ENCODE assay signal across 9 mouse cellular contexts in the genomic region with DNA sequence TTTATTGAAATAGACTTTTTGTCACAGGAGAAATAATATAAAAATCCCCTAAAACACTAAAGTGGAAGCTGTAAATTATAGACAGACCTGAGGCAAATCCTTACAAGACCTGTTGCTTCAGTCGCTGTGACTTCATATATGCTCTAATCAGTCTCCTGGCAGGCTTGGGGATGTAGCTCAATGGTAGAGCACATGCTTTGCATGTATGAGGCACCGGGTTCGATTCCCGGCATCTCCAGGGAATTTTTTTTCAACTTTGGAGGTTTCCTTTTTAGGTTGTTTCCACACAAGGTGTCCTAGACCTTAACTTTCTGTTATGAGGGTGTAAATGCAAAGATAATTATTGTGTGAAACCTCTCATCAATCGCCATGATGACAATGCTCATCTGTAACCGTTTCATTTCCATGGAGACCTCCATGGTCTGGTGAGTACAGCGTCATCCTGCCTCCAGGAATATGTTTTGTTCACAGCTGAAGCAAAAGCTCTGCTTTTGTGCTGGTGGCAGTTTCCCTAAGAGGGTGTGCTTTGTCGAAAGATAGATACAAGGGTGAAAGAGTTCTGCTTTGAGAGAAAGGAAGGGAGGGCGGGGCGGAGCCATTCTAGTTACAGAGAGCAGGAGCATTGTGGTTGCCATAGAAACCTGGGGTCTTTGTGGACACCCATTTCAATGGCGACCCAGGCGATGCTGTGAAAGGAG. TPM values are rescaled to one million over a fixed set of nuclear protein-coding genes. Genes with fewer than 3 reads are reported as not detected.
DNase-seq lines count a peak whose midpoint lies in the region; ATAC-seq and TF ChIP-seq lines count a peak whose summit lies in the region.
"Had no signal": no experiment of that assay in that cellular context is flagged by ENCODE, and none has a peak within 500 bp of the region (broad histone marks: within the 10 kb centered on the region; RNA-seq: fewer than 3 reads in every experiment).

A gene (plus strand): TSS at position 644 of the 698 bp plus-strand sequence.

- DNase-seq in Muller cell, postnatal 12 days (ENCODE audit: inconsistent ontology term), result peak; percentile 2
- DNase-seq in cerebellum, adult 18-20 months, result peak; percentile 59 to 65
- DNase-seq in left cerebral cortex, adult 2 months (ENCODE audit: extremely low spot score in 1 of 2, low spot score in 2 of 2), result peak; percentile 72 to 78
- peak; percentile 67 for DNase-seq in retina, embryonic 14.5 days (ENCODE audit: low spot score)
- DNase-seq in thymus, postnatal 36 days, result no peak
- no peak for DNase-seq in urinary bladder, adult 18-20 months (ENCODE audit: low spot score in 2 of 2)
- DNase-seq: liver, embryonic 13.5 days had no signal

- intact Hi-C loops in left cerebral cortex, adult 2 months (cut with DNase I), result no loop called here

- peak within 1 kb of the TSS; percentile 61 for H3K27ac ChIP-seq in forebrain, embryonic 16.5 days (ENCODE audit: low read length)
- peak within 1 kb of the TSS; percentile 57 for H3K27ac ChIP-seq in left cerebral cortex, adult 2 months
- H3K27ac ChIP-seq in kidney, embryonic 14.5 days (ENCODE audit: low read depth, low read length), result no peak within 1 kb of the TSS
- H3K27ac ChIP-seq: liver, embryonic 13.5 days had no signal

- peak; percentile 96 for ATAC-seq in forebrain, embryonic 16.5 days
- ATAC-seq in kidney, embryonic 14.5 days (ENCODE audit: low FRiP score, low TSS enrichment), result no peak

- H3K9me3 ChIP-seq in forebrain, embryonic 16.5 days (ENCODE audit: control insufficient read depth, low read length), result no peaks in the 10 kb centered on the region
- H3K9me3 ChIP-seq in kidney, embryonic 14.5 days (ENCODE audit: control insufficient read depth, low read length), result no peaks in the 10 kb centered on the region
- H3K9me3 ChIP-seq: liver, embryonic 13.5 days had no signal

- 28% methylated on average over 12 of the region's 12 CpGs for WGBS in forebrain, embryonic 16.5 days
- 56% methylated on average over 12 of the region's 12 CpGs for WGBS in kidney, embryonic 14.5 days

- H3K4me3 ChIP-seq in forebrain, embryonic 16.5 days (replicated peaks; ENCODE audit: low read length), result peak within 1 kb of the TSS; percentile 40
- H3K4me3 ChIP-seq in left cerebral cortex, adult 2 months, result peak within 1 kb of the TSS; percentile 40
- no peak within 1 kb of the TSS for H3K4me3 ChIP-seq in kidney, embryonic 14.5 days (ENCODE audit: low read length)
- H3K4me3 ChIP-seq: liver, embryonic 13.5 days had no signal

- TF ChIP-seq CTCF in left cerebral cortex, adult 2 months (IDR thresholded peaks at IDR 0.05), result no peak

- peak within 1 kb of the TSS; percentile 27 for H3K4me2 ChIP-seq in forebrain, embryonic 16.5 days (ENCODE audit: low read length)
- no peak within 1 kb of the TSS for H3K4me2 ChIP-seq in kidney, embryonic 14.5 days (replicated peaks; ENCODE audit: low read depth, low read length)
- H3K4me2 ChIP-seq: liver, embryonic 13.5 days had no signal

- H3K9ac ChIP-seq in forebrain, embryonic 16.5 days (replicated peaks; ENCODE audit: low read depth, low read length), result peak within 1 kb of the TSS; percentile 50
- no peak within 1 kb of the TSS for H3K9ac ChIP-seq in kidney, embryonic 14.5 days (ENCODE audit: low read depth, low read length)
- H3K9ac ChIP-seq: liver, embryonic 13.5 days had no signal

- H3K36me3 ChIP-seq in forebrain, embryonic 16.5 days (ENCODE audit: control insufficient read depth, insufficient read depth), result no peaks in the 10 kb centered on the region
- H3K36me3 ChIP-seq in kidney, embryonic 14.5 days (ENCODE audit: control insufficient read depth, insufficient read depth, low read length), result no peaks in the 10 kb centered on the region
- H3K36me3 ChIP-seq: liver, embryonic 13.5 days had no signal

- H3K4me1 ChIP-seq in forebrain, embryonic 16.5 days (replicated peaks; ENCODE audit: control insufficient read depth, insufficient read depth, low read length), result no peaks in the 10 kb centered on the region
- H3K4me1 ChIP-seq in kidney, embryonic 14.5 days (ENCODE audit: control insufficient read depth, insufficient read depth, low read length), result no peaks in the 10 kb centered on the region
- H3K4me1 ChIP-seq: liver, embryonic 13.5 days had no signal

- H3K27me3 ChIP-seq in forebrain, embryonic 16.5 days (replicated peaks; ENCODE audit: control insufficient read depth, insufficient read depth, low read length), result no peaks in the 10 kb centered on the region
- no peaks in the 10 kb centered on the region for H3K27me3 ChIP-seq in kidney, embryonic 14.5 days (ENCODE audit: control insufficient read depth, insufficient read depth, low read length)
- H3K27me3 ChIP-seq: liver, embryonic 13.5 days had no signal

RNA-seq across cellular contexts. Expression of the gene that starts here (rescaled TPM):
- polyA plus RNA-seq in forebrain, embryonic 16.5 days (2015; fragmentation: Nextera tagmentation; extraction: Ambion mirVana), result 49.1 and 56.4 TPM in 2 replicates
- 100 to 1,000 TPM; 172 to 177 TPM for total RNA-seq in left cerebral cortex, adult 2 months (2021)
- 3.0 and 7.3 TPM in 2 replicates for polyA plus RNA-seq in kidney, embryonic 14.5 days (2014; fragmentation: Nextera tagmentation; extraction: Ambion mirVana)

Comparison
In these comparisons a context has a peak if more than half of its experiments do, and no peak if none do; other contexts are left out.
1. DNase-seq: peak in Muller cell, postnatal 12 days (single experiment), cerebellum, adult 18-20 months (2 of 2), left cerebral cortex, adult 2 months (2 of 2) and retina, embryonic 14.5 days (single experiment); none in thymus, postnatal 36 days (0 of 2) and urinary bladder, adult 18-20 months (0 of 2).